Mouse (Mus musculus): ENCODE data around the gene Acpp.

Gene Acpp

DNA sequence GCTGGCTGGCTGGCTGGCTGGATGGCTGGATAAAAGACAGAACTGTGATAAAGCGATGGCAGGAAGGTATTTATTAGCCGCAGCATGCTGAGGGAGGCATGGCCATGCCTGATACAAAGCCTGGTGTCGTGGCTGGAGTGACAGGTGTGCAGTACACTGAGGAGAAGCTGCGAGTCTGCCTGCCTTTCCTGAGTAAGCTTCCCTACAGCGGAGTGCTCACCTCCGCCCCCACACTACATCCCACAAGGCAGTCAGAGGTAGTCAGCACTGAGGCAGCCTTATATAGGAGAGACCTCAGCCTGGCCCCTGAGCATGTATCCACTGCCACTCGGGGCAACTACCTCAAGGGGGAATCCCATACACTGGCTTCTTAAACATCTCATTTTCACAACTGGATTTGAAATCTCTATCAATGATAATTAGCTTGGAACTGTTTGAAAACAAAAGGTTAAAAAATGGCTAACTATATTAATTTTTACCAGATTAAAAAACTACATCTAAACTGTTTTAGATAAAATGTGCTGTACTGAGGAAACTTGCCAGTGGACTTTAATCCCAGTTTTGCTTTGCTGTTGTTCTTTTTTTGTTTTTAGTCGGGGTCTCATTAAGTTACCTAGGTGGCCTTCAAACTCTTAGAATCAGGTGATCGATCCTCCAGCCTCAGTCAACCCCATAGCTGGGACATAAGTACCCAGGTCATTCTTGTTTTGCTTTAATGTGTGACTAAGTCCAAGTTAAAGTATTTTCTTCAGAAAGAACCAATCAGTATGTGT lies 83.0 kb downstream of the Acpp start:
- no peak for DNase-seq (ENCODE audit: low read depth in 1 of 2, low spot score in 2 of 2)

DNA sequence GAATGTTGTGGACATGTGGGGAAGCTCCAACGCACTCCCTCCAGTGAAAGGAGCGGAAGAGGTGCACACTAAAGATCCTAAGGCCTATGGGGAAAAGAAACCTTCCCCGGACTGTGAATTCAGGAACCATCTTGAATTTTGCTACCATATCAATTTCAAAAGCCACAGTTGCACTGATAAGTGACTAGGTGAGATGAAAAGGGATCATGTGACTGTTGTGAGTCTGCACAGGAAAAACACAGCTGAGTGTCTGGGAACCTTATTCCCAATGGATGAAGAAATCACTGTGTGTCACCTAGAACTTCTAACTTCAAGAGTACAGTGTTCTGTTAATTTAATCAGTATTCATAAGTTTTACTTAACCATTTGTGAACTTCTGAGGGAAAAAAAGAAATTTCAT lies 84.9 kb downstream of the Acpp start:
- DNase-seq (ENCODE audit: low read depth in 1 of 2, low spot score in 2 of 2): no peak

DNA sequence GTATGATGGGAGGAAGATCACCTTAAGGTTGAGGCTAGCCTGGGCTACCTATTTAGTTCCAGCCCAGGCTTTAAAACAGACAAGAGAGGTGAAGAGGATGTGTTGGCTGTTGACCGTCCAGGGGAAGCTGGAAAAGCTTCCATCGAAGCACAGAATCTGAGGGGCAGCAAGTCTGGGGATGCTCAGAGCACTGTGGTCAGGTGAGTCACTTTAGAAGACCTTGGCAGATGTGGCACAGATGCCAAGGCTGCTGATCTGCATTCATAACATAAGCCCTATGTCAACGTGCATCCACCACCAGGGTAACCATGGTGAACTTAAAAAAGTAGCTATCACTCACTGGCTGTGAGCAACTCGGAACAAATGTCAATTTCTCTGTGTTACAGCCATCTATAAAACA lies 85.9 kb downstream of the Acpp start:
- DNase-seq (ENCODE audit: low read depth in 1 of 2, low spot score in 2 of 2): no peak

DNA sequence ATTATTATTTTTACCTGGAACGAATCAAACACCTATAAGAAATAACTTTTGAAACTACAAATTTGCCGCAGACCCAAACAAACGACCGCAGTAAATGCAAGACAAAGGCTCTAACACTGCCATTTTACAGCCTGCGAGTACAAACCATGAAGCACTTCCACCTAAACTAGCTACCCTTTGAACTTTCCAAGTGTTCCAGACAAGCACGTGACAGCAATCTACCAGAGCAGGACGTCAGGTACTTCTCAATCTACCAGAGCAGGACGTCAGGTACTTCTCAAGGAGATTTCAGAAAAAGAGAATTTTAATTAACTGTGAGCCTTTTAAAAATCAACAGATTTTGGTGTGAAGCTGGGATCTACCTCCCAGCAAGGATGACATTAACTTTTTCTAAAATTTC lies 86.4 kb downstream of the Acpp start:
- no peak for DNase-seq (ENCODE audit: low read depth in 1 of 2, low spot score in 2 of 2)

DNA sequence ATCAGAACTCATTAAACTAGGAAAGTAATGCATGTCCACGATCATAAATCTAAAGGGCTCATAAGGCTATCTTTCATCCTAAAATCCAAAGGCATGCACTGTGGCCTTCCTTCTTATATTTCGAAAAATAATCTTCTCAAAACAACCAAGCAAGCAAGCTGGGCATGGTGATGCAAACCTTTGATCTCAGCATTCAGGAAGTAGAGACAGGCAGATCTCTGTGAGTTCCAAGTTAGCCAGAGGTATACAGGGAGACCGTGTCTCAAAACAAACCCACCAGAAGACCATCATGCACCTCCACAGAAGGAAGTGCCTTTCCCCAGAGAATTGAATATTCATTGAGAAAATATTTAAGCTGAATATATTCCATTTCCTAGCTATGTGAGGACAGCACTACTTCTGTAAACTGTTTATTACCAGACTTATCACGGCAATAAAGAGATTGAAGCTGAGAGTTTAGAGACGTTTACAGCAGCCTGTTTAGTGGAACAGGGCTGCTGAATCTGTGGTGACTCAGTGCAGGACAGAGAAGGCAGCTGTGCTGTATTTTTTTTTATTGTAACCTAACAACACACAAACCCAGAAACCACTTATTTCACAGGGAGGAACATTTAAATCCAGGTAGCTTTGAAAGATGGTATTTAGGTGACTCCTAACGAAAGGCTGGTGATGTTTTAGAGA lies 90.1 kb downstream of the Acpp start:
- no peak for DNase-seq (ENCODE audit: low read depth in 1 of 2, low spot score in 2 of 2)

DNA sequence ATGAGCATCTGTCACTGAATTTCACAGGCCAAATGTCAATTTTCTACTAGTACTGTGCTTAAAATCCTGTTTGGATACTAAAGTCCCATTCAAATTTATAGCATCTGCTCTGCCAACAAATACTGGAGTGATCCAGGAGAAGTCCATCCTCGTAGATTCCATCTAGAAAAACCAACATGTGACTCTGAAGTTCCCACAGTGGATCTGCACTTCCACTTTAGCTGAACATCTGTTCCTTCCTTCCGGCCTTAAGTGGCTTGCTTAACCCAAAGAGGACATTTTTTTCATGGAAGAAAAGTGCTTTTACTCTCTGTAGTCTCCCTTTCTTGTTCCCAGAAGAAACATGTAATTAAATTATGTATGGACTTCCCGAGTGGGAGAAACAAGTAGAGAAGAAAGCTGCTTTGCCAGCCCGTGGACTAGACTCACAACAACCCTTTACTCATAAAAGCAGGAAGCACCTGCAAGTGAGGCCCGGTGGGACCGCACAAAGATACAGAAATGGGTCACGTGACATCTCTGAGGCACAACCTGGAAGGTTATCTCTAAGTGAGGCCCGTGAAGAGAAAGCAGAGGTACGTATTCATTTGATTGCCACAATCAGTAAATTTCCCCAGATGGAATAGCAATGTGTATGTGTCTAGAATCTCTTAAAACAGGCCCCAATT lies 93.6 kb downstream of the Acpp start:
- no peak for DNase-seq (ENCODE audit: low read depth in 1 of 2, low spot score in 2 of 2)

DNA sequence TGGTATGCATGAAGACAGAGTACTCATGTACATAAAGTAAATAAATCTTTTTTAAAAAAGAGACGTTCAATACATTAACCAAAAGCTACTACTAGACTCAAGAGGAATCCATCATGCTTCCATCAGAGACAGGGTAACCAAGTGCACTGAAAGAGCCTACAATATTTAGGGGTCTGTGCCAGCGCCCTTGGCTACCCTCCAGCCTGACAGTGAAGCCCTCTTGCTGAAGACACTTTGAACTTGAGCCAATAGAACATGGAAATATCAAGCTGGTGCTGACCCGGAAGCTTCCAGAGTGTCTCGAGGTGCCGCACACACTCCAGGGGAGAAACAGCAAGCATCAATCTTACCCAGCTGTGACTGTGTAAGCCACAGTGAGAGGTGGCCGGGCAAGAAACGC lies 97.4 kb downstream of the Acpp start:
- no peak for DNase-seq (ENCODE audit: low read depth in 1 of 2, low spot score in 2 of 2)

DNA sequence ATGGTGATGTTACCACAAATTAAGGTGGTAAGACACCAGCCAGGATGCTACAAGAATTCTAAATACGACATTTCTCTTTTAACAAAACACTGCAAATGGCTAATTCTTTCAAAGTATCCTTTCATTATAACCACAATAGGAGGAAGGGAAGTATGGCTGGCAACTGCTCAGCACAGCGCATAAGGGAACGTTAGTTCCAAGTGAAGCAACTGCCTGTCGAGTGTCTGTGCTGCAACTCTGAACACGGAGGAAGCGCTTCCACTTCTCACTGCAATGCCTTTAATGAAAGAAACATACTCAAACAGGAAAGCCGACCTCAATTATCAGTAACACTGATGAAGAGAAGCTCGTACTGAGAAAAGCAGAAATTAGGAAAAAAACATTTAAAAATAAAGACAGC lies 98.5 kb downstream of the Acpp start:
- DNase-seq (ENCODE audit: low read depth in 1 of 2, low spot score in 2 of 2): no peak
